Mouse (Mus musculus) intestine, postnatal 0 days (tissue): ENCODE measurements around the gene Ajm1. TPM values are rescaled to one million over a fixed set of nuclear protein-coding genes. Genes with fewer than 3 reads are reported as not detected.

Experiments used
- ATAC-seq: fragments of 200-750 bp; cut with Nextera tagmentation; 2 replicates; pipeline ENCODE4 v1.8.0; 2017; ENCODE audit warnings: mild to moderate bottlenecking, moderate TSS enrichment, moderate library complexity
- H3K27ac ChIP-seq: fragments of 300-500 bp; sonication (generic); 2 replicates; pipeline ENCODE4 v1.5.1; 2014; ENCODE audit warnings: mild to moderate bottlenecking, low read depth, low read length, moderate library complexity
- H3K27me3 ChIP-seq: fragments of 300-500 bp; sonication (generic); replicated peaks from 2 replicates; pipeline ENCODE4 v1.6.1; 2014; ENCODE audit warnings: low read length, mixed read lengths; ENCODE audit not compliant: control insufficient read depth, insufficient read depth
- H3K36me3 ChIP-seq: fragments of 300-500 bp; sonication (generic); 2 replicates; pipeline ENCODE4 v1.6.1; 2014; ENCODE audit warnings: mild to moderate bottlenecking, moderate library complexity; ENCODE audit not compliant: control insufficient read depth, insufficient read depth
- H3K4me1 ChIP-seq: fragments of 300-500 bp; sonication (generic); replicated peaks from 2 replicates; pipeline ENCODE4 v1.6.1; 2014; ENCODE audit warnings: antibody characterized with exemption, low read length, mixed read lengths; ENCODE audit not compliant: control insufficient read depth, insufficient read depth
- H3K4me2 ChIP-seq: fragments of 300-500 bp; sonication (generic); replicated peaks from 2 replicates; pipeline ENCODE4 v1.6.1; 2014; ENCODE audit warnings: low read depth, mild to moderate bottlenecking, moderate library complexity
- H3K4me3 ChIP-seq: fragments of 300-500 bp; sonication (generic); 2 replicates; pipeline ENCODE4 v1.5.1; 2014; ENCODE audit warnings: low read depth, low read length
- H3K9ac ChIP-seq: fragments of 300-500 bp; sonication (generic); 2 replicates; pipeline ENCODE4 v1.6.1; 2014; ENCODE audit warnings: mild to moderate bottlenecking, low read depth, low read length
- H3K9me3 ChIP-seq: fragments of 300-500 bp; sonication (generic); 2 replicates; pipeline ENCODE4 v1.6.1; 2016; ENCODE audit warnings: mixed run types; ENCODE audit not compliant: control insufficient read depth
- CTCF ChIP-seq: sonication (generic); IDR thresholded peaks from 2 replicates; pipeline ENCODE4 v1.5.1; 2016; ENCODE audit warnings: low read depth, mild to moderate bottlenecking, control low read depth, antibody characterized with exemption, moderate library complexity
- WGBS: fragments of 180-500 bp; shearing (Covaris S2); extraction: QIAGEN DNeasy Blood & Tissue Kit; methylation state at CpG from one replicate; pipeline ENCODE4 v1.1.7; 2014; 5-methylcytosine and 5-hydroxymethylcytosine counted together
- polyA plus RNA-seq: library from polyadenylated mRNA; unstranded; fragments of >200 nt; fragmentation: Nextera tagmentation; extraction: Ambion mirVana; gene quantifications from 2 replicates; pipeline ENCODE4 v1.2.1, GENCODE M21; 2015

The Ajm1 gene
- polyA plus RNA-seq, 1 experiment from 2014 or later = 0.78 TPM

DNA sequence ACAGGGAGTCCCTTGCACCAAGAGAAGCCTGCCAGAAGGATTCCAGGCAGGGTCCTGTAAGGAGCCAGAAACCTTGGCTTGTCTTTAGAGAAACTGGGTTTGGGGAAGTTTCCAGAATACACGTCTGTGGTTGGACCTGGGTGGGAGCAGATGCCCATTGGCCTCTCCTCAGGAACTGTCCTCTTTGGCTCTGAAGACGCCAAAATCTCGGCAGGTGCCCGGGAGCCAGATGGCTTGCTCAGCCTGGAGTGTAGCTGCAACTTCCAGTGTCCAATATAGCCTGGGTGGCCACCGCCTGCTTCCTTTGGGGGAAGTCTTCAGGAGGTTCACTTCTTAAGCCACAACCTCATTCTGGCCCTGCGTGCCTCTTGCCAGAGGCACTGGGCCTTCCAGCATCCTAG, 344 bp upstream of the Ajm1 start:
- peak overlapping the region; percentile 33; the same call in 1 of the 2 replicates for H3K4me3 ChIP-seq
- no peak for ATAC-seq

DNA sequence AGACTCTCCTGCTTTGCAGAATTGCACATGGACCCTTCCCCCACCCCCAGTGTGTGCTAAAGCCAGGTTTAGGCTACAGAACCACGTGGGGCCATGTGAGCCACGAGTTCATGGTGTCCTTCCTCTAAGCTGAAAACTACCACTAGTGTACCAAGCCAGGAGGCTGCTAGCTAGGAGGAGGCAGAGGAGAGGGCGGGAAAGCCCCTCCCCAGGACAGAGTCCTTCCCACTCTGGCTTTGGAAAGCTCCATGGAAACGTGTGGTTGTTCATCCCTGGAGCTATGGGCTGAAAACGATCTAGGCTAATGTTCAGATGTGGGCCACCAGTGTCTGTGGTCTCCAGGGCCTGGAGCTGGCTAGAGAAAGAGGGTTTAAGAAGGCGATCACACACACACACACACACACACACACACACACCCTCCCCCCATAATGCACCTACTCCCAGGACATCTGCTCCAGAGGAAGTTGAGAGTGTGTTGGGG, 896 bp downstream of the Ajm1 start:
- Histone ChIP-seq H3K9me3 (no peaks in the 10 kb centered on the region), H3K4me1 (peaks cover 32% of the 10 kb centered on the region)
- 31% methylated on average over 6 of the region's 6 CpGs for WGBS

More for the DNA sequence above, 344 bp upstream of the Ajm1 start:
- peaks cover 26% of the 10 kb centered on the region for H3K36me3 ChIP-seq
- no peak overlapping the region for H3K9ac ChIP-seq
- no peak overlapping the region for H3K27ac ChIP-seq
- peaks cover 36% of the 10 kb centered on the region for H3K27me3 ChIP-seq
- peaks cover 24% of the 10 kb centered on the region for H3K4me1 ChIP-seq
- H3K9me3 ChIP-seq = no peaks in the 10 kb centered on the region
- no peak for TF ChIP-seq CTCF
- peak overlapping the region; percentile 75 for H3K4me2 ChIP-seq
- WGBS = 28% methylated on average over 6 of the region's 6 CpGs

DNA sequence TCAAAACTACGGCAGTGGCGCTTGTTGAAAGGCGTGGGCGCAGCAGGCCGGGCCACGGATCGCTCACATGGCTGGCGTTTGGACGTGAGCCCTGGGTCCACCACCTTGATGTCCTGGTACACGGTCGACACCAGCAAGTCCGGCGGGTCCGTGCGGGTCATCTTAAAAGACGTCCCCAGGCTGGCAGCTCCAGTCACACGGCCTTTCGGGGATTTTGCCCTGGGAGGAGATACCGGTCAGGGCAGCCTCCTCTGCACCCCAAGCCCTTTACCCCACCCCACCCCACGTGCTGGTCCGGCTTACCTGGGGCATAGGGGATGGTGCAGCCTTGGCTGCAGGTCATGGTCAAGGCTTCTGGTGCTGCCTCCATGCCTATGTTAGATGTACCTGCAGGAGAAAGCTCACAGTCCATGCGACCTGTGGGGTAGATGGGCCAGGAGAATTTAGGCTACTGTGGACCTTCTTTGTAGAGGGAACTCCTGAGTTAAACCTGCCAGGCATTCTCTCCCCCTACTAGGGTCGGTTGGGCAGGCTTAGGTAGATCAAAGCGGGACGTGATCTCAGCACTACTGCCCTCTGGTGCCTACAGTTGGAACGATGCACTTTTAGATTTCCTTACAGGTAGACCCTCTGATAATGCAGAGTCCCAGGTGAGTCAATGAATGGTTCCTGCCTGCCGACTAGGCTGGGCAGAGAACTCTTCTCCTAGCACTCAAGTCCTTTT, 1.7 kb downstream of the Ajm1 start:
- peak overlapping the region; percentile 66 for H3K4me2 ChIP-seq
- peak; percentile 79 for TF ChIP-seq CTCF
- WGBS = 2% methylated on average over 27 of the region's 27 CpGs
- peaks cover 43% of the 10 kb centered on the region for H3K27me3 ChIP-seq
- peak overlapping the region; percentile 1; the same call in 1 of the 2 replicates for H3K9ac ChIP-seq
- H3K4me3 ChIP-seq = peak overlapping the region; percentile 29
- H3K9me3 ChIP-seq = no peaks in the 10 kb centered on the region
- ATAC-seq = no peak
- H3K36me3 ChIP-seq = peaks cover 8% of the 10 kb centered on the region
- H3K27ac ChIP-seq = no peak overlapping the region
- peaks cover 34% of the 10 kb centered on the region for H3K4me1 ChIP-seq

More for the DNA sequence above, 896 bp downstream of the Ajm1 start:
- no peak overlapping the region for H3K4me3 ChIP-seq
- peaks cover 15% of the 10 kb centered on the region for H3K36me3 ChIP-seq
- no peak for TF ChIP-seq CTCF
- H3K9ac ChIP-seq = no peak overlapping the region
- no peak overlapping the region for H3K27ac ChIP-seq
- H3K27me3 ChIP-seq = peaks cover 43% of the 10 kb centered on the region
- no peak for ATAC-seq
- peak overlapping the region; percentile 75 for H3K4me2 ChIP-seq

DNA sequence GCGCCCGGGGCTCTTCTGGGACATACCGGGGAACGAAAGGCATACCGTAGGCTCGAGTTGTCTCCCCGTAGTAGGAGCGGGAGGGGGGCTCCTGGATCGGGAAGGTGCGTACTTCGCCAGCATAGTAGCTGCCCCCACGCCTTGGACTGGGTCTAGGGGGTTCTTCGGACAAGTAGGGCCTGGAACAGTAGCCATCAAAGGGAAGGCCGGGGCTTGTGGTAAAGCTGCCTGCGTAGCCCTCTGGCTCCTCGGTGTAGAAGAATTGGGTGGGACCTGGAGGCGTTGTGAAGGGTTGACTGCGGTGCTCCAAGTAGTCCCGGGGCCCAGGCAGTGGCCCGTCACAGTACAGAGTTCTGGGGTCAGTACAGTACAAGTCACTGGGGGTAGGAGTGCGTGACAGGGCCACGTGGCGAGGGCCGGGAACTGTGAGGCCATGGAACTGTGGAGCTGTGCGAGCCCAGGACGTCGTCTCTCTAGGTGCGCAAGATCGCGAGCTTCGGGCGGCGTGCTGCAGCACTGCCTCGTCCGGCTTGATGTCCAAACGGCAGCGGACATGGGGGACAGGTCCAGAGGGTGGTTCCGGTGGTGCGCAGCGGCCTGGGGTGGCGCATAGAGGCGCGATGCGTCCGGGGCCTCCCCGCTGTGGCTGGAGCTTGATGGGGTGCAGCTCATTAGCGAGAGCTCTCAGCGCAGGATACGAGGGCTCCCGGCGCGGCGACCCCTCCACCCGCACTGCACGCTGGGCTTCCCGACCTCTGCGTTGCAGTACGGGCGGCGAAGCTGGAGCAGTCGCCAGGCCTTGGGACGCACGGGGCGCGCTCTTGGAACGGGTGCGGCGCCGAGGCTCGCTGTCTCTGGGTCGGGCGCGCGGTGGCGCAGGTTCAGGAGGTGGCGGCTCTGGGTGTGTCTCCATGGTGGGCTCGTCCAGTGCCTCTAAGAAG, 2.5 kb downstream of the Ajm1 start:
- peaks cover 34% of the 10 kb centered on the region for H3K4me1 ChIP-seq
- H3K9me3 ChIP-seq = no peaks in the 10 kb centered on the region
- no peak for ATAC-seq
- peak overlapping the region; percentile 66 for H3K4me2 ChIP-seq
- TF ChIP-seq CTCF = no peak
- no peak overlapping the region for H3K27ac ChIP-seq
- peaks cover 7% of the 10 kb centered on the region for H3K36me3 ChIP-seq
- peaks cover 43% of the 10 kb centered on the region for H3K27me3 ChIP-seq
- H3K9ac ChIP-seq = no peak overlapping the region
- WGBS = 10% methylated on average over 77 of the region's 77 CpGs
- H3K4me3 ChIP-seq = peak overlapping the region; percentile 29

DNA sequence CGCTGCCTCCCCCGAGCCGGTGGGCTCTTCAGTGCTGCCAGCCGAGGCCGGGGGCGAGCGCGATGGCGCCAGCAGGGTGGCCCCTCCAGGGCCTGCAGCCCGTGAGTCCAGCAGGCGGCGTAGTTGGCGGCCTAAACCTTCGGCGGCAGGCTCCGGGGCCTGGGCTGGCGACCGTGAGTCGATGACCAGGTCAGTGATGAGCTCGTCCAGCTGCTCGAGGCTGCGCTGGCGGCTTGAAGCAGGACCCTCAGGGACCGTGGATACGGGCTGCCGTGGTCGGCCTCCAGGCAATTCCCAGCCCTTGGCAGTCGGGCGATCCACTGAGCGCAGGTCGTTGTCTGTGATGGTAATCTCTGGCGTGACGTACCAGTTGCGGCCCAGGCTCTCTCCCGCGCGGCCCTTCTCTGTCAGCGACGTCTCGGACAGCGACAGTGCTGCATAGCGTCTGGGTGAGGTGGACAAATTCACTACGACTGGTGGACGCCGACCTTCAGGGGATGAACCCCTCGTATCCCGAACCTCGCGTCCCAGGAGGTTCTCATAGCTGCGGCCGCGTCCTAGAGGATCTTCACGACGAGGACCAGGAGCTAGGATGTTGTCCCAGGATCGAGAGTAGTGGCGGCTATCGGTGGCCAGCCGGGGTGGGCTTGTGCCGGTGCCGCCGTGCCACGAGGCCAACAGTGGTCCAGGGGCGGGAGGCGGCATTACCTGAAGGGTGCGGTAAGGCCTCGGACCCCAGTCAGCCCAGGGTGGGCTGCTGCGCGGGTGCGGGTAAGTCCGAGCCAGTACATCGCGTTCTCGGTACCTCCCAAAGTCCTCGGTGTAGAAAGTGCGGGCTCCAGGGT, 3.4 kb downstream of the Ajm1 start:
- H3K9me3 ChIP-seq = no peaks in the 10 kb centered on the region
- H3K27ac ChIP-seq = no peak overlapping the region
- no peak for ATAC-seq
- peak; percentile 51 for TF ChIP-seq CTCF
- peaks cover 43% of the 10 kb centered on the region for H3K27me3 ChIP-seq
- 21% methylated on average over 75 of the region's 75 CpGs for WGBS
- peak overlapping the region; percentile 29 for H3K4me3 ChIP-seq
- H3K9ac ChIP-seq = no peak overlapping the region
- peaks cover 4% of the 10 kb centered on the region for H3K36me3 ChIP-seq
- H3K4me2 ChIP-seq = peak overlapping the region; percentile 66
- peaks cover 34% of the 10 kb centered on the region for H3K4me1 ChIP-seq
